Comparison of ENCODE assay signal across 10 mouse cellular contexts in the genomic region with DNA sequence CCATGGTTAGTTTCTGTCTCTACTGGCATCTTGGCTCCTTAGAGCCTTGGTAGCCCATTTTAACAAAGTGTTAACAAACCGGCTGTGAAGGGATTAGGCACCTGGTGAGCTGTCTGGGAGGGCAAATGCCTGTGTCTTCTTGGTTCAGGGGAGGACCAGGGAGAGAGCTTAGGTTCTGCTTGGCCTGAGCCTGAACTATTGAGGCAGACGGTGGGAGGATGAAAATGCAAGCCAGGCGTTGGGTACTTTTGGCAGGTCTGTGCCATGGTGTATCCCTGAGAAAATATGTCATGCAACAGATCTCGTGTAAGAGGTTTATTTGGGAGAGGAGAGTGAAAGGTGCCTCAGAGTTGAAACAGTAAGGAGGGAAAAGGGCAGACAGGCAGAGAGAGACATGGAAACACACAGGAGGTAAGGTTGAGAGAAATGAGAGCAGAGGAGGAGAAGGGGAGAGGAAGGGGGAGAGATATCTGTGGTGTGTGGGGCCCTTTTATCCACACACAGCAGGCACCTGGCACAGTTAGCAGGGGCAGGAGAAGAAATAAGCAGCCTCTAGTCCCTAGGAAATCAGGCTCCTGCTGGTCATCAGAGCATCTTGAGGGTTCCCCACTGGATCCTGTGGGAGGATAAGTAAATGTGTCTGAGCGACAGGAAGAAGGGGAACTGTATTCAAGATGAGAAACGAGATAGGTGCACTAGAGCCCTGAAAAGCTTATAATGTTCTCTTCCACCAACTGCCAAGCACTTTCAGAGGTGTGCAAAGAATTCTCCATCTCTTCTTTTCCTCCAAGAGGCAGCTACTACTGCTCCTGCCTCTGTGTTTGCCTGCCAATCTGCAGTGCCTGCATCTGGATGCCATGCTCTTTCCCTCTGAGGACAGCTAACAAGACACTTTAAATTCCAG. TPM values are rescaled to one million over a fixed set of nuclear protein-coding genes. Genes with fewer than 3 reads are reported as not detected.
A peak's percentile ranks its signal among the peaks of the same experiment; 100 is the strongest.
DNase-seq lines count a peak whose midpoint lies in the region; ATAC-seq and TF ChIP-seq lines count a peak whose summit lies in the region.
"Had no signal": no experiment of that assay in that cellular context is flagged by ENCODE, and none has a peak within 500 bp of the region (broad histone marks: within the 10 kb centered on the region; RNA-seq: fewer than 3 reads in every experiment).

No protein-coding gene starts in this region.

- peaks cover 7% of the 10 kb centered on the region for H3K27me3 ChIP-seq in liver, embryonic 12.5 days (replicated peaks)
- no peaks in the 10 kb centered on the region for H3K27me3 ChIP-seq in liver, embryonic 11.5 days (replicated peaks; ENCODE audit: control insufficient read depth, insufficient read depth, low read length)
- no peaks in the 10 kb centered on the region for H3K27me3 ChIP-seq in MEL (ENCODE audit: control insufficient read depth in 1 of 2, insufficient read depth in 2 of 2, low read length in 2 of 2)
- H3K27me3 ChIP-seq in stomach, embryonic 16.5 days (ENCODE audit: control insufficient read depth, insufficient read depth, low read length): no peaks in the 10 kb centered on the region

- 16% methylated on average over 6 of the region's 6 CpGs for WGBS in liver, embryonic 12.5 days (ENCODE audit: insufficient replicate concordance)
- WGBS in liver, embryonic 11.5 days: 20% methylated on average over 6 of the region's 6 CpGs
- 28% methylated on average over 6 of the region's 6 CpGs for WGBS in stomach, embryonic 16.5 days

- H3K79me2 ChIP-seq in MEL (ENCODE audit: control insufficient read depth, insufficient read depth, low read length, poor library complexity): peaks cover 3% of the 10 kb centered on the region

- ATAC-seq in liver, embryonic 12.5 days: no peak
- no peak for ATAC-seq in liver, embryonic 11.5 days (replicated peaks; ENCODE audit: low FRiP score)
- 0 out of 2 replicates have a peak, but pooled peaks have one; percentile 24 for ATAC-seq in erythroblast, adult 5-6 weeks (replicated peaks; ENCODE audit: low FRiP score, poor library complexity, severe bottlenecking)
- no peak for ATAC-seq in stomach, embryonic 16.5 days (ENCODE audit: insufficient read depth, low FRiP score)

- H3K4me2 ChIP-seq in liver, embryonic 12.5 days: no peak overlapping the region
- no peak overlapping the region; the same call in 1 of the 2 replicates for H3K4me2 ChIP-seq in liver, embryonic 11.5 days
- H3K4me2 ChIP-seq in stomach, embryonic 16.5 days (ENCODE audit: low read depth, low read length): peak overlapping the region; percentile 7; the same call in 1 of the 2 replicates

- H3K27ac ChIP-seq in liver, embryonic 12.5 days: no peak overlapping the region
- no peak overlapping the region for H3K27ac ChIP-seq in liver, embryonic 11.5 days (ENCODE audit: low read depth, low read length)
- peak overlapping the region; percentile 63; the same call in 1 of the 2 replicates for H3K27ac ChIP-seq in MEL (ENCODE audit: control insufficient read depth, low read depth, low read length)
- H3K27ac ChIP-seq in stomach, embryonic 16.5 days (ENCODE audit: low read length): no peak overlapping the region
- H3K27ac ChIP-seq: midbrain, embryonic 10.5 days had no signal

- no peak overlapping the region for H3K9ac ChIP-seq in liver, embryonic 12.5 days
- no peak overlapping the region for H3K9ac ChIP-seq in liver, embryonic 11.5 days (ENCODE audit: low read depth, low read length)
- peak overlapping the region; percentile 45; the same call in 1 of the 2 replicates for H3K9ac ChIP-seq in MEL (ENCODE audit: control insufficient read depth, low read depth, low read length, poor library complexity, severe bottlenecking)
- no peak overlapping the region; the same call in 1 of the 2 replicates for H3K9ac ChIP-seq in stomach, embryonic 16.5 days (ENCODE audit: low read length)

- TF ChIP-seq RAD21 in MEL (IDR thresholded peaks at IDR 0.05; ENCODE audit: low read depth, low read length): no peak

- no peak for TF ChIP-seq POLR2A in MEL (IDR thresholded peaks at IDR 0.05; ENCODE audit: control insufficient read depth in 1 of 2, insufficient read depth in 1 of 2, low read depth in 1 of 2, low read length in 2 of 2, poor library complexity in 1 of 2)

- no peaks in the 10 kb centered on the region for H3K36me3 ChIP-seq in liver, embryonic 12.5 days
- H3K36me3 ChIP-seq in liver, embryonic 11.5 days (ENCODE audit: control insufficient read depth, insufficient read depth, low read length): no peaks in the 10 kb centered on the region
- H3K36me3 ChIP-seq in MEL (ENCODE audit: control insufficient read depth in 1 of 2, insufficient read depth in 2 of 2, low read length in 2 of 2): peaks cover 0 to 9% of the 10 kb centered on the region in 2 experiments; a peak in 2 of 4 replicates
- no peaks in the 10 kb centered on the region for H3K36me3 ChIP-seq in stomach, embryonic 16.5 days (ENCODE audit: control insufficient read depth, insufficient read depth, low read length)
- H3K36me3 ChIP-seq: midbrain, embryonic 10.5 days had no signal

- no peaks in the 10 kb centered on the region for H3K4me1 ChIP-seq in liver, embryonic 12.5 days
- no peaks in the 10 kb centered on the region for H3K4me1 ChIP-seq in liver, embryonic 11.5 days (replicated peaks; ENCODE audit: control insufficient read depth, insufficient read depth, low read length)
- peaks cover 6 to 14% of the 10 kb centered on the region in 2 experiments for H3K4me1 ChIP-seq in MEL (ENCODE audit: control insufficient read depth in 1 of 2, insufficient read depth in 2 of 2, low read length in 2 of 2)
- H3K4me1 ChIP-seq in stomach, embryonic 16.5 days (ENCODE audit: control insufficient read depth, insufficient read depth, low read length): 0 out of 2 replicates have a peak, but pooled peaks cover 3% of the 10 kb centered on the region

- no peak for TF ChIP-seq CTCF in MEL (IDR thresholded peaks at IDR 0.05 in 2 of 3, conservative IDR thresholded peaks at IDR 0.05 in 1 of 3; ENCODE audit: control insufficient read depth in 1 of 3, insufficient read depth in 1 of 3, low read depth in 2 of 3, low read length in 3 of 3, poor library complexity in 1 of 3, severe bottlenecking in 1 of 3)

- peak in 1 of 2 experiments; percentile 37; a peak in 3 of 4 replicates for TF ChIP-seq EP300 in MEL (IDR thresholded peaks at IDR 0.05; ENCODE audit: low read depth in 1 of 2, low read length in 2 of 2)

- peak overlapping the region; percentile 16 for H3K4me3 ChIP-seq in liver, embryonic 12.5 days
- H3K4me3 ChIP-seq in liver, embryonic 11.5 days (ENCODE audit: low read depth, low read length): no peak overlapping the region
- H3K4me3 ChIP-seq in MEL (ENCODE audit: control insufficient read depth in 1 of 2, insufficient read depth in 1 of 2, low read depth in 2 of 2, low read length in 2 of 2): no peak overlapping the region; a peak in 1 of 4 replicates
- H3K4me3 ChIP-seq in stomach, embryonic 16.5 days (replicated peaks; ENCODE audit: low read length): peak overlapping the region; percentile 28
- H3K4me3 ChIP-seq: midbrain, embryonic 10.5 days had no signal

- no peaks in the 10 kb centered on the region for H3K9me3 ChIP-seq in liver, embryonic 12.5 days (replicated peaks)
- no peaks in the 10 kb centered on the region for H3K9me3 ChIP-seq in liver, embryonic 11.5 days (ENCODE audit: control insufficient read depth, low read length)
- H3K9me3 ChIP-seq in MEL (replicated peaks; ENCODE audit: insufficient read depth, low read length): no peaks in the 10 kb centered on the region
- no peaks in the 10 kb centered on the region for H3K9me3 ChIP-seq in stomach, embryonic 16.5 days (replicated peaks; ENCODE audit: control insufficient read depth, low read length)
- H3K9me3 ChIP-seq: midbrain, embryonic 10.5 days had no signal

- no peak for DNase-seq in liver, embryonic 11.5 days (ENCODE audit: low spot score)
- DNase-seq in MEL (ENCODE audit: low read depth, low spot score): peak; percentile 65
- DNase-seq in embryo, embryonic 11 days: no peak
- DNase-seq in layer of hippocampus, adult 9-11 months: no peak
- DNase-seq: cerebellum, adult 18-20 months had no signal

TF ChIP-seq in MEL, 35 proteins besides CTCF, POLR2A, EP300 and RAD21:
- TF ChIP-seq GATA1 (IDR thresholded peaks at IDR 0.05; ENCODE audit: low read depth, low read length): peak; percentile 79
- TF ChIP-seq POLR2AphosphoS5 (IDR thresholded peaks at IDR 0.05; ENCODE audit: borderline replicate concordance, low read depth, low read length): no peak

RNA-seq across cellular contexts. Expression of gene Slfn2, which starts 0.8 kb away (rescaled TPM):
- 3.5 and 3.6 TPM in 2 replicates for polyA plus RNA-seq in liver, embryonic 12.5 days (2016; fragmentation: Nextera tagmentation; extraction: Ambion mirVana)
- polyA plus RNA-seq in liver, embryonic 11.5 days (2014; fragmentation: Nextera tagmentation; extraction: Ambion mirVana): 4.3 and 4.5 TPM in 2 replicates
- total RNA-seq in MEL (2012; rRNA removed): 0.10 and 0.46 TPM in 2 replicates
- polyA plus RNA-seq in MEL (2012; ENCODE audit: insufficient read depth in 1 of 2, insufficient read length in 2 of 2, low read depth in 1 of 2, low replicate concordance in 2 of 2, missing spikeins in 1 of 2): under 1 TPM in 1 of 2 experiments, not detected in 1; 0.07 TPM
- 36.9 and 58.1 TPM in 2 replicates for total RNA-seq in erythroblast, adult 5-6 weeks (2015; ENCODE audit: low replicate concordance)
- total RNA-seq in erythroblast, adult 5-6 weeks (2017; ENCODE audit: low replicate concordance): 71.9 and 73.6 TPM in 2 replicates
- polyA plus RNA-seq in stomach, embryonic 16.5 days (2015; fragmentation: Nextera tagmentation; extraction: Ambion mirVana): 9.3 and 9.5 TPM in 2 replicates

RNA-seq across cellular contexts. Expression of gene Slfn8, which starts 45.1 kb away (rescaled TPM):
- 0.38 and 0.72 TPM in 2 replicates for polyA plus RNA-seq in liver, embryonic 12.5 days (2016; fragmentation: Nextera tagmentation; extraction: Ambion mirVana)
- polyA plus RNA-seq in liver, embryonic 11.5 days (2014; fragmentation: Nextera tagmentation; extraction: Ambion mirVana): 0.18 and 0.27 TPM in 2 replicates
- total RNA-seq in MEL (2012; rRNA removed): 9.8 and 11.9 TPM in 2 replicates
- 10 to 100 TPM; 11.6 to 47.2 TPM for polyA plus RNA-seq in MEL (2012; ENCODE audit: insufficient read depth in 1 of 2, insufficient read length in 2 of 2, low read depth in 1 of 2, low replicate concordance in 2 of 2, missing spikeins in 1 of 2)
- 3.7 and 9.0 TPM in 2 replicates for total RNA-seq in erythroblast, adult 5-6 weeks (2015; ENCODE audit: low replicate concordance)
- total RNA-seq in erythroblast, adult 5-6 weeks (2017; ENCODE audit: low replicate concordance): 2.7 and 5.4 TPM in 2 replicates
- polyA plus RNA-seq in stomach, embryonic 16.5 days (2015; fragmentation: Nextera tagmentation; extraction: Ambion mirVana): 0.81 and 0.85 TPM in 2 replicates

RNA-seq across cellular contexts. Expression of gene Slfn1, which starts 51.0 kb away (rescaled TPM):
- 0.08 and 0.13 TPM in 2 replicates for polyA plus RNA-seq in liver, embryonic 12.5 days (2016; fragmentation: Nextera tagmentation; extraction: Ambion mirVana)
- 0.13 TPM in 1 of 2 replicates, not detected in the other for polyA plus RNA-seq in liver, embryonic 11.5 days (2014; fragmentation: Nextera tagmentation; extraction: Ambion mirVana)
- not detected in 2 replicates for total RNA-seq in MEL (2012; rRNA removed)
- not detected for polyA plus RNA-seq in MEL (2012; ENCODE audit: insufficient read depth in 1 of 2, insufficient read length in 2 of 2, low read depth in 1 of 2, low replicate concordance in 2 of 2, missing spikeins in 1 of 2)
- 16.5 and 18.6 TPM in 2 replicates for total RNA-seq in erythroblast, adult 5-6 weeks (2015; ENCODE audit: low replicate concordance)
- total RNA-seq in erythroblast, adult 5-6 weeks (2017; ENCODE audit: low replicate concordance): 23.3 and 26.2 TPM in 2 replicates
- 1.4 and 1.5 TPM in 2 replicates for polyA plus RNA-seq in stomach, embryonic 16.5 days (2015; fragmentation: Nextera tagmentation; extraction: Ambion mirVana)
- total RNA-seq: layer of hippocampus, postnatal 10 days had no signal
- polyA plus RNA-seq: midbrain, embryonic 10.5 days had no signal

Comparison
In these comparisons a context has a peak if more than half of its experiments do, and no peak if none do; other contexts are left out.
1. H3K4me3 ChIP-seq: peak in liver, embryonic 12.5 days (single experiment) and stomach, embryonic 16.5 days (single experiment); none in liver, embryonic 11.5 days (single experiment) and MEL (0 of 2).